Mouse (Mus musculus): ENCODE data around the gene Hyou1. TPM values are rescaled to one million over a fixed set of nuclear protein-coding genes. Genes with fewer than 3 reads are reported as not detected.

Hyou1 gene
- polyA plus RNA-seq, 1 experiment, result 49.6 TPM

- no peaks in the 10 kb centered on the region; the same call in 1 of the 2 replicates for H3K4me1 ChIP-seq (ENCODE audit: control insufficient read depth, insufficient read depth, low read length)
- no peak for DNase-seq
- TF ChIP-seq POLR2A (IDR thresholded peaks at IDR 0.05; ENCODE audit: borderline replicate concordance, extremely low read depth, low read depth, low read length), result no peak
- TF ChIP-seq CTCF (IDR thresholded peaks at IDR 0.05; ENCODE audit: insufficient read depth, low read length), result no peak
- 67% methylated on average over 9 of the region's 9 CpGs for WGBS
- H3K4me3 ChIP-seq (replicated peaks; ENCODE audit: extremely low read depth, low read depth, low read length), result no peak overlapping the region
These were observed 41.7 kb upstream of the Hyou1 start for GRCm38 (mm10) chr9:44337436-44338169.

- DNase-seq, result no peak
- WGBS, result 72% methylated on average over 5 of the region's 5 CpGs
These were observed 40.7 kb upstream of the Hyou1 start for GRCm38 (mm10) chr9:44338574-44338973.

GRCm38 (mm10) chr9:44341487-44341886 lies 37.8 kb upstream of the Hyou1 start:
- no peak for DNase-seq
- H3K4me3 ChIP-seq (replicated peaks; ENCODE audit: extremely low read depth, low read depth, low read length), result no peak overlapping the region
- H3K4me1 ChIP-seq (ENCODE audit: control insufficient read depth, insufficient read depth, low read length), result peaks cover 5% of the 10 kb centered on the region
- no peak for TF ChIP-seq CTCF (IDR thresholded peaks at IDR 0.05; ENCODE audit: insufficient read depth, low read length)
- TF ChIP-seq POLR2A (IDR thresholded peaks at IDR 0.05; ENCODE audit: borderline replicate concordance, extremely low read depth, low read depth, low read length), result no peak
- 86% methylated on average over 5 of the region's 5 CpGs for WGBS

More at GRCm38 (mm10) chr9:44338574-44338973, 40.7 kb upstream of the Hyou1 start:
- Histone ChIP-seq H3K4me1 (ENCODE audit: control insufficient read depth, insufficient read depth, low read length) (peaks cover 5% of the 10 kb centered on the region), H3K4me3 (replicated peaks; ENCODE audit: extremely low read depth, low read depth, low read length) (no peak overlapping the region)
- no peak for TF ChIP-seq POLR2A (IDR thresholded peaks at IDR 0.05; ENCODE audit: borderline replicate concordance, extremely low read depth, low read depth, low read length)
- TF ChIP-seq CTCF (IDR thresholded peaks at IDR 0.05; ENCODE audit: insufficient read depth, low read length), result no peak

- 68% methylated on average over 3 of the region's 3 CpGs for WGBS
- H3K4me1 ChIP-seq (ENCODE audit: control insufficient read depth, insufficient read depth, low read length), result peaks cover 5% of the 10 kb centered on the region
- TF ChIP-seq CTCF (IDR thresholded peaks at IDR 0.05; ENCODE audit: insufficient read depth, low read length), result no peak
- TF ChIP-seq POLR2A (IDR thresholded peaks at IDR 0.05; ENCODE audit: borderline replicate concordance, extremely low read depth, low read depth, low read length), result no peak
- no peak for DNase-seq
- no peak overlapping the region for H3K4me3 ChIP-seq (replicated peaks; ENCODE audit: extremely low read depth, low read depth, low read length)
These were observed 37.1 kb upstream of the Hyou1 start for GRCm38 (mm10) chr9:44342173-44342572.

- WGBS, result 83% methylated on average over 1 of the region's 1 CpGs
- H3K4me1 ChIP-seq (ENCODE audit: control insufficient read depth, insufficient read depth, low read length), result peaks cover 5% of the 10 kb centered on the region
- no peak overlapping the region for H3K4me3 ChIP-seq (replicated peaks; ENCODE audit: extremely low read depth, low read depth, low read length)
- TF ChIP-seq CTCF (IDR thresholded peaks at IDR 0.05; ENCODE audit: insufficient read depth, low read length) (no peak), POLR2A (IDR thresholded peaks at IDR 0.05; ENCODE audit: borderline replicate concordance, extremely low read depth, low read depth, low read length) (no peak)
- DNase-seq, result no peak
These were observed 36.7 kb upstream of the Hyou1 start for GRCm38 (mm10) chr9:44342605-44343004.

GRCm38 (mm10) chr9:44343290-44343689 lies 36.0 kb upstream of the Hyou1 start:
- Histone ChIP-seq H3K4me3 (replicated peaks; ENCODE audit: extremely low read depth, low read depth, low read length) (peak overlapping the region; percentile 69), H3K4me1 (ENCODE audit: control insufficient read depth, insufficient read depth, low read length) (peaks cover 5% of the 10 kb centered on the region)
- WGBS, result 7% methylated on average over 6 of the region's 6 CpGs
- TF ChIP-seq CTCF (IDR thresholded peaks at IDR 0.05; ENCODE audit: insufficient read depth, low read length) (no peak), POLR2A (IDR thresholded peaks at IDR 0.05; ENCODE audit: borderline replicate concordance, extremely low read depth, low read depth, low read length) (no peak)
- no peak for DNase-seq

- TF ChIP-seq POLR2A (IDR thresholded peaks at IDR 0.05; ENCODE audit: borderline replicate concordance, extremely low read depth, low read depth, low read length) (peak; percentile 29; the same call in 1 of the 2 replicates), CTCF (IDR thresholded peaks at IDR 0.05; ENCODE audit: insufficient read depth, low read length) (no peak)
- H3K4me1 ChIP-seq (ENCODE audit: control insufficient read depth, insufficient read depth, low read length), result peaks cover 5% of the 10 kb centered on the region
- peak; percentile 97 for DNase-seq
- peak within 1 kb of the TSS; percentile 89 for H3K4me3 ChIP-seq (replicated peaks; ENCODE audit: extremely low read depth, low read depth, low read length)
- under 1% methylated on average over 39 of the region's 39 CpGs for WGBS
These were observed 35.4 kb upstream of the Hyou1 start, which contains the start of gene Hmbs for GRCm38 (mm10) chr9:44343781-44344421. Hmbs (minus strand) TSS chr9:44344228.

GRCm38 (mm10) chr9:44345570-44346433 lies 33.5 kb upstream of the Hyou1 start:
- 76% methylated on average over 6 of the region's 6 CpGs for WGBS
- DNase-seq, result no peak
- Histone ChIP-seq H3K4me3 (replicated peaks; ENCODE audit: extremely low read depth, low read depth, low read length) (no peak overlapping the region), H3K4me1 (ENCODE audit: control insufficient read depth, insufficient read depth, low read length) (peaks cover 5% of the 10 kb centered on the region)
- no peak for TF ChIP-seq POLR2A (IDR thresholded peaks at IDR 0.05; ENCODE audit: borderline replicate concordance, extremely low read depth, low read depth, low read length)
- no peak for TF ChIP-seq CTCF (IDR thresholded peaks at IDR 0.05; ENCODE audit: insufficient read depth, low read length)

GRCm38 (mm10) chr9:44347166-44347565 lies 32.1 kb upstream of the Hyou1 start:
- no peak for TF ChIP-seq CTCF (IDR thresholded peaks at IDR 0.05; ENCODE audit: insufficient read depth, low read length)
- no peak for TF ChIP-seq POLR2A (IDR thresholded peaks at IDR 0.05; ENCODE audit: borderline replicate concordance, extremely low read depth, low read depth, low read length)
- 91% methylated on average over 9 of the region's 9 CpGs for WGBS
- Histone ChIP-seq H3K4me1 (ENCODE audit: control insufficient read depth, insufficient read depth, low read length) (peaks cover 5% of the 10 kb centered on the region), H3K4me3 (replicated peaks; ENCODE audit: extremely low read depth, low read depth, low read length) (no peak overlapping the region)
- no peak for DNase-seq

Data from lung, adult 2 months (tissue).